Mouse (Mus musculus): ENCODE data around the gene Sec24c.

DNA sequence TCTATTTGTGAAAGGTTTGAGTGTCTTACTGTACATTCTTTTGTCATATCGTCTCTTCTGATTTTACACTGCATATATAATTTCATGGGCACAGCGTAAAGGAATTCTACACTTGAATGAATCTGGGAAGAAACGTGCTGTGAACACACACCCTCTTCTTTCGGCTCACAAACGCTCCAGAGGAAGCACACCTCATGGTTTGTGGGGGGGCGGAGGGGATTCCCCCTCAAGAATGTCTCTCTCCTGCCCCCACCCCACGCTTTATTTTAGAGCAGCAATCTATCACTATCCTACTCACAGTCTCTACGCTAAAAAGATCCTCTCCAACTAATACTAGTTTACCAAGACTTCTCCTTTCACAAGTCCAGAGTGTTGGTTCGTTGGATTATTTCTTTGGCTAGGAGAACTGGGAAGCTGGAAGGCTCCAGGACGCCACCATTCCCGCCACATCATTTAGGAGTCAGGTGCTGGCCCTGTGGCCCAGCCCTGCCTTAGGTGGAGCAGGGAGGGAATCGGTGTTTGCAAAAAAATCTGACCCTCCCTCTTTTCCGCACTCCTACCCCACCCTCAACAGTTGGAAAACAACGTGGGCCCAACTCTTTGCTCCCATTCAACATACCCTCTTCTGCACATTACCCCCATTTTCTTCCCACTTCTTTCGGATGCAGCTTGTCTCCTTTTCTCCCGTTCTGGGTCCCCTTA is 34.0 kb upstream of the Sec24c start:
- TF ChIP-seq CTCF (IDR thresholded peaks at IDR 0.05; ENCODE audit: borderline replicate concordance, insufficient read depth, low read length) (no peak), POLR2A (IDR thresholded peaks at IDR 0.05; ENCODE audit: low read depth, low read length) (no peak)
